Mouse (Mus musculus): ENCODE measurements around the gene Sh2d4b.

DNA sequence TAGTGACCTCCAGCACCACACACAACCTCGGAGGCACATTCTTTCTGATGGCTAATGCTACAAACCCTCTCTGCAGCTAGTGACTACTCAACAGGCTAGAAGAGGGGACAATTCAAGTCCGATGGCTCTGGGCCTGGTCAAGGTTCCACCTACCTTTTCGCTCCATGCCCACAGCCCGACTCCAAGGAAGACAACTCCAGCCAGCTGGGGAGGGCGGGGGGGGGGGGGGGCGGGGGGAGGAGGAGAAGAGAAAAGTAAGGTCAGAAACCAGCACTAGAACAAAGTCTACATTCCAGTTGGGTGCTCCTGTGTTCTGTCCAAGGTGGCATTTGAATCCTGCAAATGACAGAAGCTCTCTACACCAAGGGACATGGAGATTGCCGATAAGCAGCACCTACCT lies 25.4 kb upstream of the Sh2d4b start:
- no peak for TF ChIP-seq CTCF (IDR thresholded peaks at IDR 0.05; ENCODE audit: extremely low read depth, insufficient read length, insufficient replicate concordance, low read depth, low read length)
- TF ChIP-seq POLR2A (IDR thresholded peaks at IDR 0.05; ENCODE audit: low read depth, low read length): no peak

Data from small intestine, adult 2 months (tissue).